Mouse (Mus musculus): ENCODE results near the gene Rasgef1a.

DNA sequence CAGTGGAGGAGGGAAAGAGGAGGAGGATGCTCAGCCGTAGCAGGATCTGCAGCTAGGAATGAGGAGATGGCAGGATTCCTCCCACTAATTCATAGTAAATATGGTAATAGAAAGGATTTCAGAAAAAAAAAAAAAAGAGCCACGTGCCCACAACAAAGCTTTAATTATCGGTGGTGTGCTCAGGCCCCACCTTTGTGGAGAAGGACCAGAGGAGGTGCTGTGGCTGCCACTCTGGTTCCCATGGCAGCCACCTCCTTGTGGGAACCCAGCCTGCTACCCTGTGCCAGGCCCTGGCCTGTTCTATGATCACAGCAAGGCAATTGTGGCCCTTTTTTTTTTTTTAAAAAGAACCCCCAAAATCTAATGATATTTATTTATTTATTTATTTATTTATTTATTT, 60.2 kb downstream of the Rasgef1a start:
- TF ChIP-seq CTCF (IDR thresholded peaks at IDR 0.05; ENCODE audit: low read depth, low read length) (no peak), POLR2A (IDR thresholded peaks at IDR 0.05; ENCODE audit: insufficient read depth, low read length) (no peak)

All from ES-Bruce4 (cell line).